Mouse (Mus musculus): ENCODE data around the gene Large1. TPM values are rescaled to one million over a fixed set of nuclear protein-coding genes. Genes with fewer than 3 reads are reported as not detected.

Gene Large1
- polyA plus RNA-seq, 1 experiment from 2014 or later, result 2.8 TPM

- H3K4me3 ChIP-seq (ENCODE audit: low read depth, low read length), result no peak overlapping the region
- no peak overlapping the region for H3K9ac ChIP-seq (ENCODE audit: low read depth, low read length)
- no peaks in the 10 kb centered on the region for H3K27me3 ChIP-seq (replicated peaks; ENCODE audit: control insufficient read depth, insufficient read depth, low read length)
- WGBS, result 79% methylated on average over 2 of the region's 2 CpGs
- no peak overlapping the region for H3K27ac ChIP-seq (ENCODE audit: low read depth, low read length)
- no peaks in the 10 kb centered on the region for H3K36me3 ChIP-seq (ENCODE audit: control insufficient read depth, insufficient read depth)
- no peaks in the 10 kb centered on the region for H3K9me3 ChIP-seq (ENCODE audit: control insufficient read depth)
- H3K4me2 ChIP-seq (replicated peaks; ENCODE audit: low read depth), result no peak overlapping the region
- no peak for TF ChIP-seq CTCF (IDR thresholded peaks at IDR 0.05; ENCODE audit: low read depth)
- H3K4me1 ChIP-seq (replicated peaks; ENCODE audit: control insufficient read depth, insufficient read depth, low read length), result no peaks in the 10 kb centered on the region
- ATAC-seq, result no peak
These were observed 551.8 kb downstream of the Large1 start for GRCm38 (mm10) chr8:72801583-72801982.

GRCm38 (mm10) chr8:72780644-72781043 lies 572.7 kb downstream of the Large1 start:
- 92% methylated on average over 4 of the region's 4 CpGs for WGBS
- no peak for ATAC-seq

GRCm38 (mm10) chr8:72777797-72778196 lies 575.5 kb downstream of the Large1 start:
- Histone ChIP-seq H3K36me3 (ENCODE audit: control insufficient read depth, insufficient read depth) (no peaks in the 10 kb centered on the region), H3K27ac (ENCODE audit: low read depth, low read length) (no peak overlapping the region), H3K9me3 (ENCODE audit: control insufficient read depth) (no peaks in the 10 kb centered on the region), H3K4me2 (replicated peaks; ENCODE audit: low read depth) (no peak overlapping the region), H3K27me3 (replicated peaks; ENCODE audit: control insufficient read depth, insufficient read depth, low read length) (no peaks in the 10 kb centered on the region), H3K4me1 (replicated peaks; ENCODE audit: control insufficient read depth, insufficient read depth, low read length) (no peaks in the 10 kb centered on the region), H3K4me3 (ENCODE audit: low read depth, low read length) (no peak overlapping the region), H3K9ac (ENCODE audit: low read depth, low read length) (no peak overlapping the region)
- ATAC-seq, result no peak
- 88% methylated on average over 1 of the region's 1 CpGs for WGBS
- no peak for TF ChIP-seq CTCF (IDR thresholded peaks at IDR 0.05; ENCODE audit: low read depth)

More at GRCm38 (mm10) chr8:72780644-72781043, 572.7 kb downstream of the Large1 start:
- Histone ChIP-seq H3K36me3 (ENCODE audit: control insufficient read depth, insufficient read depth) (no peaks in the 10 kb centered on the region), H3K9me3 (ENCODE audit: control insufficient read depth) (no peaks in the 10 kb centered on the region), H3K27ac (ENCODE audit: low read depth, low read length) (no peak overlapping the region), H3K27me3 (replicated peaks; ENCODE audit: control insufficient read depth, insufficient read depth, low read length) (no peaks in the 10 kb centered on the region), H3K4me3 (ENCODE audit: low read depth, low read length) (no peak overlapping the region), H3K4me2 (replicated peaks; ENCODE audit: low read depth) (no peak overlapping the region), H3K4me1 (replicated peaks; ENCODE audit: control insufficient read depth, insufficient read depth, low read length) (no peaks in the 10 kb centered on the region), H3K9ac (ENCODE audit: low read depth, low read length) (no peak overlapping the region)
- TF ChIP-seq CTCF (IDR thresholded peaks at IDR 0.05; ENCODE audit: low read depth), result no peak

- 29% methylated on average over 7 of the region's 7 CpGs for WGBS
- no peak overlapping the region for H3K9ac ChIP-seq (ENCODE audit: low read depth, low read length)
- H3K27me3 ChIP-seq (replicated peaks; ENCODE audit: control insufficient read depth, insufficient read depth, low read length), result no peaks in the 10 kb centered on the region
- no peaks in the 10 kb centered on the region for H3K9me3 ChIP-seq (ENCODE audit: control insufficient read depth)
- no peak overlapping the region for H3K4me2 ChIP-seq (replicated peaks; ENCODE audit: low read depth)
- H3K27ac ChIP-seq (ENCODE audit: low read depth, low read length), result no peak overlapping the region
- TF ChIP-seq CTCF (IDR thresholded peaks at IDR 0.05; ENCODE audit: low read depth), result no peak
- no peaks in the 10 kb centered on the region for H3K36me3 ChIP-seq (ENCODE audit: control insufficient read depth, insufficient read depth)
- no peak overlapping the region for H3K4me3 ChIP-seq (ENCODE audit: low read depth, low read length)
- no peaks in the 10 kb centered on the region for H3K4me1 ChIP-seq (replicated peaks; ENCODE audit: control insufficient read depth, insufficient read depth, low read length)
- no peak for ATAC-seq
These were observed 586.6 kb downstream of the Large1 start for GRCm38 (mm10) chr8:72766777-72767176.

- WGBS, result 82% methylated on average over 4 of the region's 4 CpGs
- Histone ChIP-seq H3K4me1 (replicated peaks; ENCODE audit: control insufficient read depth, insufficient read depth, low read length) (no peaks in the 10 kb centered on the region), H3K9ac (ENCODE audit: low read depth, low read length) (no peak overlapping the region), H3K36me3 (ENCODE audit: control insufficient read depth, insufficient read depth) (no peaks in the 10 kb centered on the region), H3K4me2 (replicated peaks; ENCODE audit: low read depth) (no peak overlapping the region), H3K4me3 (ENCODE audit: low read depth, low read length) (no peak overlapping the region), H3K27ac (ENCODE audit: low read depth, low read length) (no peak overlapping the region), H3K9me3 (ENCODE audit: control insufficient read depth) (no peaks in the 10 kb centered on the region), H3K27me3 (replicated peaks; ENCODE audit: control insufficient read depth, insufficient read depth, low read length) (no peaks in the 10 kb centered on the region)
- ATAC-seq, result no peak
- no peak for TF ChIP-seq CTCF (IDR thresholded peaks at IDR 0.05; ENCODE audit: low read depth)
These were observed 587.6 kb downstream of the Large1 start for GRCm38 (mm10) chr8:72765696-72766095.

Small RNAs within 50 kb of the gene (microRNA-seq; reads per million reads assigned to microRNA genes)
- gene Mir28b, result 1.4 reads per million

All from intestine, postnatal 0 days (tissue).